Mouse (Mus musculus) stomach, postnatal 0 days (tissue): ENCODE data around the gene Baiap2l2.

ENCODE experiments used
- CTCF ChIP-seq: IDR thresholded peaks from 2 replicates; pipeline ENCODE4 v1.5.1; 2016; ENCODE audit warnings: antibody characterized with exemption, low read depth, mild to moderate bottlenecking, moderate library complexity
- EP300 ChIP-seq: optimal IDR thresholded peaks from 2 replicates; pipeline ENCODE3; 2016; ENCODE audit warnings: antibody characterized with exemption

DNA sequence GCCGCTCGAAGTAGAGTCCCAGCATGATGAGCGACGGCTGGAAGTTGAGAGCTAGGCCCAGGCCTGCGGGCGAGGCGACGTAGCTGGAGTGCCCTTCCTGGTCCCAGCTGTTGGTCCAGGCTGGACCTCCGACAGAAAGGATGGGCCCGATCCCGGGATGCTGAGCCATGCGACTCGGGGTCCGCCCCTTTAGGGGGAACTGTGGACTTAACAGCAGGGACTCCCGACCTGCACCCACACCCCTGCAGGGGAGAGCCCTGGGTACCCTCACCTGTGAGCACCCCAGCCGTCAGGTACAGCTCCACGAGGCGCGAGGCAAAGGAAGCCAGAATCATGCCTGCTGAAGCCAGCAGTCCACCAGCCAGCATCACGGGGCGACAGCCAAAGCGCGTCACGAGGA is 32.8 kb downstream of the Baiap2l2 start:
- no peak for TF ChIP-seq CTCF
- TF ChIP-seq EP300: no peak
